Mouse (Mus musculus): Measurements from ENCODE around the gene Gm16506.
"Not testable (repeated sequence)": the region's sequence is repeated elsewhere in the genome, so short reads cannot be mapped to it uniquely, and the experiment has no call there.

DNA sequence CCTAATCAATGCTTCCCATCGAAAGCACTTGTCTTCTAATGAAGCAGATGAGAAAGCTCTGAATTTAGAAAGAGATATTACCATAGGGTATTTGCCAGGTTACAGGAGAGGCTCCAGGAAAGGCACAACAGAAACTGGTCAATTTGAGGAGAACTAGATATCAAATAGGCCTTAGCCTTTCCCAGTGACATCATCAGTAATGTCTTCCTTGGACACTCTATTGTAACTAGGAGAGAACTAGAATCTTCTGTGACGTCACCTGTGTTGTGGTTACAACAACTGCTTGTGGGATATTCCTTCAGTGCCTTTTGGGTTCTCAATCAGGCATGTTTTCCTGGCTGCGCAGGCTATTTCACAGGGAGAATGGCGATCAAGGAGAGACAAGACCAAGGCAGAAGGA is 20.3 kb upstream of the Gm16506 start, which contains the start of gene Gm6526:
- not testable (repeated sequence) for TF ChIP-seq CTCF (IDR thresholded peaks at IDR 0.05; ENCODE audit: control insufficient read depth, insufficient read depth, low read length); POLR2A (IDR thresholded peaks at IDR 0.05; ENCODE audit: borderline replicate concordance, control insufficient read depth, low read depth, low read length)

Data from bone marrow, adult 2 months (tissue).